Mouse (Mus musculus): ENCODE results near the gene Plxnd1.

Gene Plxnd1

DNA sequence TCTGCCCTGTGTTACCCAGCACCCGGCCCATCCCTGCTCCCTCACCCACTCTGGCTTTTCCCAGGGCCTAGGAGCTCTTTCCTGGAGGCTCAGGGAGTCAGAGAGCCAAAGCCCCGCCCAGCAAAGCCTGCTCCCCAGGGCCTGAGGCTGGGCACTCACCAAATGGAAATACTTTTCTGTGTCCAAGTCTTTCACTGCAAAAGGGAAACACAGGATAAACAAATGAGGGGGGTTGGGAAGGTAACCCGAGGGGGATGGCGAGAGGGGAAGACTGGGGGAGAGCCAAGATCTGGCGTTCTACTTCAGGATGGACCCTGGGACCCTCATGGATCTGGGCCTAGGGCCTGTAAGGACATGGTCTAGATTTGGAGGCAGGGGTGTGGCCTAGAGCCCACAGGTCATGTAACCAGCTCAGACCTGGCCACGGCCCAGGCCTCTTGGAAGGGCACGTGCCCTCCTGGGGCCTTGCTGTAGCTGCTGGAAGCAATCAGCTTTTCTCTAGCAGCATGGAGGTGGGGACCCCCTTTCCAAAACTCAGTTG, 35.6 kb downstream of the Plxnd1 start:
- DNase-seq (ENCODE audit: extremely low spot score, low read depth, low spot score) = no peak

DNA sequence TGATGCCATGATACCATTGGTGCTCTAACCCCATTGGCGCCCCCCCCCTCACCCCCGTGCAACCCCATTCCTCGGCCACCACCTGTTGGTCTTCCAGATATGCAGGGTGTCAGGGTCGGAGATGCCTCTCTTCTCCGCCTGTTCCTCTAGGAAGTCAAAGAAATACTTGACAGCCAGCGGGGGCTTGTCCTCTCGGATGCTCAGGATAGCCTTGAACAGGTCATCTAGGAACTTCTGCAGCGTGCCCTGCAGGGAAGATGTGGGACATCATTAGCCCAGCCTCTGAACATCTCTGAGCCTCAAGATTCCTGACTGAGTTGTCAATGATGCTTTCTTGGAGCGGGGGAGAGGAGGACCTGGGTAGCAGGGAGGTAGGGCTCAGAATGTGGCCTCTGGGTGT, 36.4 kb downstream of the Plxnd1 start:
- DNase-seq (ENCODE audit: extremely low spot score, low read depth, low spot score) = no peak

DNA sequence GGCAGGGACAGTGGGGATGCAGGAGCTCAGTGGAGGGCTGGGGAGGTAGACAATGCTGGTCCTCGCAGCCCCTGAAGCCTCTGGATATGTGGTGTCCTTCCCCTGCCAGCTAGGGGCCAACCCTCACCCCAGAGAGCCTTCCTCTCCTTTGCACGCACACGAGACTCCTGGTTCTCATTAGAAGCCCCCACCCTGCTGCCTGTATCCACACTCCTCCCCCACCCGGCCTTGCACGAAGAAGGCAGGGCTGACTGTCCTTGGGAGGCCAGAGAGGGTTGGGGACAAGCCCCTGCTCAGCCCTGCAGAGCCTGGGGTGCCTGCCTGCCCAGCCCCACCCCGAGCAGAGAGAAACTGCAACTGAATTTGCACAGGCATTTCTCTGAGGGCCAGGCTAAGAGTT, 37.1 kb downstream of the Plxnd1 start:
- no peak for DNase-seq (ENCODE audit: extremely low spot score, low read depth, low spot score)

DNA sequence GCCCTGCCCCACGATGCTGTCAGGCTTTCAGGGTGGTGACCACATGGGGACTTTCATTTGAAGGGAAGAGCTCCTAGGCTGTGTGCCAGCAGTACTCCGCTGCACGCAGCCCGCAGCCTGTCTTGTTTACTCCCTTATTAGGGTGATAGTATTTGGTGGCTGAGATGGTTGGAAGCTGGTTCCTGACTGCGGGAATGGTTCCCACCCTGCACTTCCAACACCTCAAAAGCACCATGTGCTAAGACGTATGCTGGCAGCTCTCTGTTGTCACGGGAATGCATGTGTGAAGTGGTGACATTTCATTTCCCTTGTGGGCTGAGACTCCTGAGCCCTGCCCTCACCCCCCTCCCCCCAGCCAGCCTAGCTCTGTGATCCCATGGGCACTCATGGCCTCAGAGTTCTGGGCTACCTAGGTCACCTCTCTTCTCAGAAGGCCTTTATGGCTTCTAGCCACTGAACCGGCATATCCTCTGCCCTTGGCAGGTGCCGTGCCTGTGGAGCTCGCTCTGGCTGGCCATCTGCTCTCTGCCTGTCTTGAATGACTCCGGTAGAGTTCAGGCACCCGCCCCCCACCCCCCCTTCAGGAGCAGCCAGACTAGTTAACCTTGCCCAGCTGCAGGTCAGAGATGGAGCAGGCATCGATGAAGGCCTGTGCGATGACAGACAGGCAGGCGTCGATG, 37.7 kb downstream of the Plxnd1 start:
- DNase-seq (ENCODE audit: extremely low spot score, low read depth, low spot score) = no peak

DNA sequence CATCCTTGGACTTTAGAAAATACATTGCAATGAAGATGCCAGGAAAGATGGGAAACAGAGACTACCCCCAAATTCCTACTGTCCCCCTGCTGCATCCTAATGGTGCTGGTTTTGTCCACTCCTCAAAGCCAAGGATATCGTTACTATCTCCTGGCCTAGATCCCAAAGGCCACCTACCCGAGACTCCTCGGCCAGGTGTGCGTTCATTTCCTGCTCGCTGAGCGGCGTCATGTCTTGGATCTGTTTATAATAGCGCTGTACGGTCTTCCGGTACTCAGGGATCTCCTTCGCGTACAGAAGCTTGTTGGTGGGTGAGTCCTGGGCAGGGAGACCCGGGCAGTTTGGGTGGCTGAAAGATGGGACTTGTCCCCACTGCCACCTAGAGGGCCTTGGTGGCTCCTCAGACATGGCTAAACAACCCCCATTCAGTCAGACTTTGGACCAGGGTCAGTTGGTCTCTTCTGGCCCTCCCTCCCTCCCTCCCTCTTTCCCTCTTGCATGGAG, 38.3 kb downstream of the Plxnd1 start:
- DNase-seq (ENCODE audit: extremely low spot score, low read depth, low spot score) = no peak

GRCm38 (mm10) chr6:115955664-115956063, 39.1 kb downstream of the Plxnd1 start:
- DNase-seq (ENCODE audit: extremely low spot score, low read depth, low spot score) = no peak

- DNase-seq (ENCODE audit: extremely low spot score, low read depth, low spot score) = no peak
Observed at GRCm38 (mm10) chr6:115955169-115955568, 39.6 kb downstream of the Plxnd1 start.

GRCm38 (mm10) chr6:115954506-115955074, 40.2 kb downstream of the Plxnd1 start:
- DNase-seq (ENCODE audit: extremely low spot score, low read depth, low spot score) = no peak

DNA sequence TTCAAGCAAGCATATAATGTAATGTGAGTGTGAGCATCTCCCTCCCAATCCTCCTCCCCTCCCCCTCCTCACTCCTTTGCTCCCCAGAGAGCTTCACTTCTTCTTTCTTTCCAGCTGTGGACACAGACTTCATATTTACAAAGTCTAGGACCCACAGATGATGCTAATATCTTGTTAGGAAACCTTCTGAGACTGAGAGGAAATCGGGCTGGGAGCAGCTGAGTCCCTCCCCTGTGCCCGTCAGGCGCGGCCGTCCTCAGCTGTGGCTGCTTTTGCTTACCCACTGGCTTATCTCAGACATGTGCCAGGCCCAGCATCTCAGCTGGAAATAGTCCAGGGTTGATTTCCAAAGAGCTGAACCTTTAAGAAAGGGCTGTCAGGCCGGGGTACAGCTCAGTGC, 48.4 kb downstream of the Plxnd1 start:
- DNase-seq (ENCODE audit: extremely low spot score, low read depth, low spot score) = no peak

- no peak for DNase-seq (ENCODE audit: extremely low spot score, low read depth, low spot score)
Observed at GRCm38 (mm10) chr6:115945633-115946032, 49.2 kb downstream of the Plxnd1 start.

DNA sequence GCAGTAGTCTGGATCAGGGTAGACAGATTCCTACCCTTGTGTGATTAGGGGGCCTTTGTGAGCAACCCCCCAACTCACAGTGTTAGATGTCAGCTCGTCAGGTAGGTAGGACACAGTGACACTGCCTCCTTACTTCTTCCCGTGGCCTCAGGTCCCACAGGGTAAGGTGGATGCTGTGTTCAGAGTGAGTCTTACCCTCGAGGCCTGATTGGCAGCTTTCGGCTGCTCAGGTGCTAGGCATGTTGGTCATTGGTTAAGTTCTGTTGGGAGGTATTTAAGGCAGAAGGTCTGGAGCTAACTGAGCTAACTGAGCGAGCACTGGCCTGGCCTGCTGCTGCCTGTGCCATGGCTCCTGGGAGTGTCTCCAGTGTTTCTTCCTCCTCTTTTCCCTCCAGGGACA, 50.2 kb downstream of the Plxnd1 start, which contains the start of gene H1foo:
Gene H1foo, plus strand, starts transcription at position 301 of the 400 bp plus-strand sequence.
- DNase-seq (ENCODE audit: extremely low spot score, low read depth, low spot score) = no peak

DNA sequence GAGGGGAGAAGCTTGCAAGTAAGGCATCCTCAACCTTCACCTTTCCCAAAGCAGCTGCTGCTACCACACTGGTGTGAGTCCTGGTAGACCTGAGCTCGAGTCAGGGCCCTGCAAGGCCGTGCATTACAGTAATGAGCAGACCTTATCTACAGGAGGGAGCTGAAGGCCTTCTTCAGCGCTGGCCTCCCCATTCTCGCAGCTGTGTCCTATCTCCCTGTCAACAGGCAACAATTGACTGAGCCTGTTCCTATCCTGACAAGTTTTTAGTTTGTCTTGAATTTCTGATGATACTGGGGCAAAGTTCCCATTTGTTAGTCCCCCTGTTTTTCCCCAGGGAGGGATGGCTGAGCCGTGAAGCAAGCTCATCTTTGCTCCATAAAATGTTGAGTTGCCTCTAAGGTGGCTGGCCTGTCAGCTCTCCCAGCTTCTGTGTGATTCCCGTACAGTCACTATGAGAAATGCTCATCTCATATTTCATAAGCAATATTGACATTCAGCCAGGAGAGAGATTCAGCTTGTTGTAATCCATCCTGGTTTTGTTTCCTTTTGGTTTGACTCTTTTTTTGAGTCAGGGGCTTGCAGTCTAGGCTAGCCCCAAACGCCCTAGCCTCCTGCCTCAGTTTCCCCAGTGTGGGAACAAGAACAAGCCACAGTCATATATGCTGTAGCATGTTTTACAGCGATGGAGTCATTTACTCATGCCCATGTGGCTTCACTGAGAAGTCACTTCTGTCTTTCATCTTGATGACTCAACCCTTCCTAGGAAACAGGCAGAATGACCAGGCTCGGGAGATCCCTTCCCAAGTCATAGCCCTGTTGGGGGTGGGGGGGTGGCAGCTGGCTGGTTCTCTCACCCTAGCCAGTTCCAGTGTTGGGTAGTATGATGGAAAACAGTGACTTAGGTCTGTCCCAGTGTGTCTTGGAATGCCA, 51.0 kb downstream of the Plxnd1 start:
- DNase-seq (ENCODE audit: extremely low spot score, low read depth, low spot score) = no peak

DNA sequence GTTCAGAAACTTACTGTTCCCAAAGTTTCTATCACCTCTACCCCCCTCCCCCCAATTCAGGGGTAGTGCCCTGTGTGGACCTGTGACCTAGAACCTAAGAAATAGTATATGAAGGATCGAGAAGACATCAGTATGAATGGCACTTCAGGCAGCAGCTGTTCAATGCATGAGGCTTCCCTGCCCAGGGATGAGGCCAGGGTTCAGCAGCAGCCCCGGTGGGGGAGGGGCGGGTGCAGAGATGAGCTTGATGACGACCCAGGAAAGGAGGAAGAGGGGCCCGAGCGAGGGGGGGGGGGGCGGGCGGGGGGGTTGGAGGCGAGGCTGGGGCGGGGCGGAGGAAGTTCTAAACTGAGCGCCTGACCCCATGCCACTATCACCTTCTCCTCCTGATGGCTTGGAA, 53.7 kb downstream of the Plxnd1 start:
- no peak for DNase-seq (ENCODE audit: extremely low spot score, low read depth, low spot score)

- no peak for DNase-seq (ENCODE audit: extremely low spot score, low read depth, low spot score)
Observed at GRCm38 (mm10) chr6:115940603-115941002, 54.2 kb downstream of the Plxnd1 start.

- no peak for DNase-seq (ENCODE audit: extremely low spot score, low read depth, low spot score)
Observed at GRCm38 (mm10) chr6:115938798-115939197, 56.0 kb downstream of the Plxnd1 start.

DNA sequence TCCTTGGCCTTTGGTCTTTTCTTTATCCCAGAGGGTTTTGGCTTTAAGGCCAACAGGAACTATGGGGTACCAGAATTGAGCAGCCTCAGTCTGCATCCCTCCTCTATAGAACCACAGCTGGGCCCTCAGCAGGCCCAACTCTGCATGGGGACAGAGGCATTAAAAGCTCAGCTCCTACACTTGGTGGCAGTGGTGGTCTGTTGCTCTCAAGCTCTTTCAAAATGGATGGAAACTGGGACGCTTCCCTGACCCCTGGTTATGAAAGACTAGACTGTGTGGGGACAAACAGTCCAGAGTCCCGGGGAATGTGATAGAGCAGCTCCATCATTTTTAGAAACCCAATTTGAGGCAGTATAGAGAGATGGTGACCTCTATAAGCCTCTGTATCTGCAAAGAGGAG, 56.8 kb downstream of the Plxnd1 start:
- DNase-seq (ENCODE audit: extremely low spot score, low read depth, low spot score) = no peak

DNA sequence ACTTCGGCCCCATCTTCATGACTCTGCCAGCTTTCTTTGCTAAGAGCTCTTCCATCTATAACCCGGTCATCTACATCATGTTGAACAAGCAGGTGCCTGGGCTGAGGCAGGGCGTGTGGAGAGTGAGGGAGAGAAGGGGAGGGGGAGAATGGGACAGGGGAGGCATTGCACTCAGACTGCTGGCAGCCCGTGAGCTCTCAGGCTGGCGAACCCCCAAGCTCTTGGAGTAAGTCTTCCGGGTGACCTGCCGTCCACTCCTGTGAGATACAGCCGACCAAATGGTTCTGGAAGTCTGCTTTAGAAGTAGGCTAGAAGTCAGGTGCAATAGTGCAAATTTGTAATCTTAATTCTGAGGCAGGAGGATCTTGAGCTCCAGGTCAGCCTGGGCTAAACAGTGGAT, 59.3 kb downstream of the Plxnd1 start:
- DNase-seq (ENCODE audit: extremely low spot score, low read depth, low spot score) = no peak

- no peak for DNase-seq (ENCODE audit: extremely low spot score, low read depth, low spot score)
Observed at GRCm38 (mm10) chr6:115932391-115932790, 62.4 kb downstream of the Plxnd1 start.

- no peak for DNase-seq (ENCODE audit: extremely low spot score, low read depth, low spot score)
Observed at GRCm38 (mm10) chr6:115931639-115932038, 63.2 kb downstream of the Plxnd1 start, which contains the start of gene Rho. Gene Rho (plus strand): TSS chr6:115931748.

DNA sequence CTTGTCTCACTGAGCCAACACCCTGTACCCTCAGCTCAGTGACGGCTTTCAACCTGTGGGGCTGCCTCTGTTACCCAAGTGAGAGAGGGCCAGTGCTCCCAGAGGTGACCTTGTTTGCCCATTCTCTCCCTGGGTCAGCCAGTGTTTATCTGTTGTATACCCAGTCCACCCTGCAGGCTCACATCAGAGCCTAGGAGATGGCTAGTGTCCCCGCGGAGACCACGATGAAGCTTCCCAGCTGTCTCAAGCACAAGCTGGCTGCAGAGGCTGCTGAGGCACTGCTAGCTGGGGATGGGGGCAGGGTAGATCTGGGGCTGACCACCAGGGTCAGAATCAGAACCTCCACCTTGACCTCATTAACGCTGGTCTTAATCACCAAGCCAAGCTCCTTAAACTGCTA, 64.8 kb downstream of the Plxnd1 start:
- no peak for DNase-seq (ENCODE audit: extremely low spot score, low read depth, low spot score)

All from hindlimb bud, embryonic 11.5 days (tissue).